Mouse (Mus musculus): Measurements from ENCODE around the gene Arhgap28. TPM values are rescaled to one million over a fixed set of nuclear protein-coding genes. Genes with fewer than 3 reads are reported as not detected.
"Not testable (repeated sequence)": the region's sequence is repeated elsewhere in the genome, so short reads cannot be mapped to it uniquely, and the experiment has no call there.

The Arhgap28 gene
- polyA plus RNA-seq, 1 experiment from 2014 or later, result 8.4 TPM

- H3K27ac ChIP-seq (replicated peaks; ENCODE audit: low read depth, low read length), result no peak overlapping the region
- no peak overlapping the region for H3K9ac ChIP-seq (replicated peaks; ENCODE audit: low read length)
- H3K27me3 ChIP-seq (ENCODE audit: control insufficient read depth, insufficient read depth, low read length), result no peaks in the 10 kb centered on the region
- no peak overlapping the region for H3K4me3 ChIP-seq (replicated peaks; ENCODE audit: low read depth, low read length)
- DNase-seq, result no peak
- WGBS, result 86% methylated on average over 9 of the region's 9 CpGs
- no peak for ATAC-seq (ENCODE audit: low FRiP score, low TSS enrichment)
- no peaks in the 10 kb centered on the region for H3K4me1 ChIP-seq (ENCODE audit: control insufficient read depth, insufficient read depth, low read length)
- no peak overlapping the region for H3K4me2 ChIP-seq (ENCODE audit: low read length)
- no peaks in the 10 kb centered on the region for H3K36me3 ChIP-seq (ENCODE audit: control insufficient read depth, insufficient read depth, low read length)
- no peaks in the 10 kb centered on the region for H3K9me3 ChIP-seq (ENCODE audit: control insufficient read depth, low read length)
Measured at GRCm38 (mm10) chr17:67866026-67866425, 137.9 kb downstream of the Arhgap28 start.

- H3K4me2 ChIP-seq (ENCODE audit: low read length), result no peak overlapping the region
- no peaks in the 10 kb centered on the region for H3K4me1 ChIP-seq (ENCODE audit: control insufficient read depth, insufficient read depth, low read length)
- no peaks in the 10 kb centered on the region for H3K9me3 ChIP-seq (ENCODE audit: control insufficient read depth, low read length)
- H3K36me3 ChIP-seq (ENCODE audit: control insufficient read depth, insufficient read depth, low read length), result no peaks in the 10 kb centered on the region
- no peak for ATAC-seq (ENCODE audit: low FRiP score, low TSS enrichment)
- 89% methylated on average over 3 of the region's 3 CpGs for WGBS
- no peak for DNase-seq
- H3K27ac ChIP-seq (replicated peaks; ENCODE audit: low read depth, low read length), result no peak overlapping the region
- H3K27me3 ChIP-seq (ENCODE audit: control insufficient read depth, insufficient read depth, low read length), result no peaks in the 10 kb centered on the region
- H3K9ac ChIP-seq (replicated peaks; ENCODE audit: low read length), result no peak overlapping the region
- H3K4me3 ChIP-seq (replicated peaks; ENCODE audit: low read depth, low read length), result no peak overlapping the region
Measured at GRCm38 (mm10) chr17:67864912-67865311, 139.0 kb downstream of the Arhgap28 start.

GRCm38 (mm10) chr17:67864363-67864762 is 139.6 kb downstream of the Arhgap28 start:
- H3K27ac ChIP-seq (replicated peaks; ENCODE audit: low read depth, low read length), result no peak overlapping the region
- WGBS, result 92% methylated on average over 10 of the region's 10 CpGs
- no peaks in the 10 kb centered on the region for H3K27me3 ChIP-seq (ENCODE audit: control insufficient read depth, insufficient read depth, low read length)
- H3K9me3 ChIP-seq (ENCODE audit: control insufficient read depth, low read length), result no peaks in the 10 kb centered on the region
- H3K4me2 ChIP-seq (ENCODE audit: low read length), result no peak overlapping the region
- no peaks in the 10 kb centered on the region for H3K4me1 ChIP-seq (ENCODE audit: control insufficient read depth, insufficient read depth, low read length)
- H3K36me3 ChIP-seq (ENCODE audit: control insufficient read depth, insufficient read depth, low read length), result no peaks in the 10 kb centered on the region
- H3K4me3 ChIP-seq (replicated peaks; ENCODE audit: low read depth, low read length), result no peak overlapping the region
- no peak overlapping the region for H3K9ac ChIP-seq (replicated peaks; ENCODE audit: low read length)
- DNase-seq (no peak), ATAC-seq (ENCODE audit: low FRiP score, low TSS enrichment) (no peak)

GRCm38 (mm10) chr17:67861744-67862535 is 142.0 kb downstream of the Arhgap28 start:
- H3K9ac ChIP-seq (replicated peaks; ENCODE audit: low read length), result no peak overlapping the region
- H3K27me3 ChIP-seq (ENCODE audit: control insufficient read depth, insufficient read depth, low read length), result no peaks in the 10 kb centered on the region
- H3K9me3 ChIP-seq (ENCODE audit: control insufficient read depth, low read length), result no peaks in the 10 kb centered on the region
- peak; percentile 62; the same call in 1 of the 2 replicates for ATAC-seq (ENCODE audit: low FRiP score, low TSS enrichment)
- H3K4me3 ChIP-seq (replicated peaks; ENCODE audit: low read depth, low read length), result no peak overlapping the region
- no peak overlapping the region for H3K27ac ChIP-seq (replicated peaks; ENCODE audit: low read depth, low read length)
- H3K4me1 ChIP-seq (ENCODE audit: control insufficient read depth, insufficient read depth, low read length), result no peaks in the 10 kb centered on the region
- WGBS, result 81% methylated on average over 16 of the region's 16 CpGs
- H3K36me3 ChIP-seq (ENCODE audit: control insufficient read depth, insufficient read depth, low read length), result no peaks in the 10 kb centered on the region
- peak; percentile 88 for DNase-seq
- H3K4me2 ChIP-seq (ENCODE audit: low read length), result no peak overlapping the region

GRCm38 (mm10) chr17:67861080-67861630 is 142.8 kb downstream of the Arhgap28 start:
- H3K27ac ChIP-seq (replicated peaks; ENCODE audit: low read depth, low read length), result no peak overlapping the region
- peak; percentile 15 for DNase-seq

GRCm38 (mm10) chr17:67841494-67841893 is 162.4 kb downstream of the Arhgap28 start:
- not testable (repeated sequence) for H3K9ac ChIP-seq (replicated peaks; ENCODE audit: low read length); H3K4me2 ChIP-seq (ENCODE audit: low read length); H3K4me3 ChIP-seq (replicated peaks; ENCODE audit: low read depth, low read length); H3K27ac ChIP-seq (replicated peaks; ENCODE audit: low read depth, low read length); H3K4me1 ChIP-seq (ENCODE audit: control insufficient read depth, insufficient read depth, low read length); DNase-seq; H3K27me3 ChIP-seq (ENCODE audit: control insufficient read depth, insufficient read depth, low read length); H3K9me3 ChIP-seq (ENCODE audit: control insufficient read depth, low read length); ATAC-seq (ENCODE audit: low FRiP score, low TSS enrichment); H3K36me3 ChIP-seq (ENCODE audit: control insufficient read depth, insufficient read depth, low read length)
- 100% methylated on average over 2 of the region's 2 CpGs for WGBS

More at GRCm38 (mm10) chr17:67861080-67861630, 142.8 kb downstream of the Arhgap28 start:
- ATAC-seq (ENCODE audit: low FRiP score, low TSS enrichment), result no peak
- Histone ChIP-seq H3K9ac (replicated peaks; ENCODE audit: low read length) (no peak overlapping the region), H3K4me3 (replicated peaks; ENCODE audit: low read depth, low read length) (no peak overlapping the region), H3K27me3 (ENCODE audit: control insufficient read depth, insufficient read depth, low read length) (no peaks in the 10 kb centered on the region), H3K4me1 (ENCODE audit: control insufficient read depth, insufficient read depth, low read length) (no peaks in the 10 kb centered on the region), H3K4me2 (ENCODE audit: low read length) (no peak overlapping the region), H3K9me3 (ENCODE audit: control insufficient read depth, low read length) (no peaks in the 10 kb centered on the region), H3K36me3 (ENCODE audit: control insufficient read depth, insufficient read depth, low read length) (no peaks in the 10 kb centered on the region)
- 82% methylated on average over 10 of the region's 10 CpGs for WGBS

GRCm38 (mm10) chr17:67838948-67839347 is 165.0 kb downstream of the Arhgap28 start:
- Histone ChIP-seq H3K27ac (replicated peaks; ENCODE audit: low read depth, low read length) (no peak overlapping the region), H3K9me3 (ENCODE audit: control insufficient read depth, low read length) (no peaks in the 10 kb centered on the region), H3K27me3 (ENCODE audit: control insufficient read depth, insufficient read depth, low read length) (no peaks in the 10 kb centered on the region), H3K9ac (replicated peaks; ENCODE audit: low read length) (no peak overlapping the region), H3K4me2 (ENCODE audit: low read length) (no peak overlapping the region), H3K36me3 (ENCODE audit: control insufficient read depth, insufficient read depth, low read length) (no peaks in the 10 kb centered on the region), H3K4me3 (replicated peaks; ENCODE audit: low read depth, low read length) (no peak overlapping the region), H3K4me1 (ENCODE audit: control insufficient read depth, insufficient read depth, low read length) (no peaks in the 10 kb centered on the region)
- WGBS, result 89% methylated on average over 13 of the region's 13 CpGs
- no peak for DNase-seq
- ATAC-seq (ENCODE audit: low FRiP score, low TSS enrichment), result no peak

GRCm38 (mm10) chr17:67837351-67838090 is 166.4 kb downstream of the Arhgap28 start:
- Histone ChIP-seq H3K4me3 (replicated peaks; ENCODE audit: low read depth, low read length) (no peak overlapping the region), H3K27ac (replicated peaks; ENCODE audit: low read depth, low read length) (no peak overlapping the region), H3K4me1 (ENCODE audit: control insufficient read depth, insufficient read depth, low read length) (no peaks in the 10 kb centered on the region), H3K27me3 (ENCODE audit: control insufficient read depth, insufficient read depth, low read length) (no peaks in the 10 kb centered on the region), H3K9ac (replicated peaks; ENCODE audit: low read length) (no peak overlapping the region), H3K9me3 (ENCODE audit: control insufficient read depth, low read length) (no peaks in the 10 kb centered on the region), H3K36me3 (ENCODE audit: control insufficient read depth, insufficient read depth, low read length) (no peaks in the 10 kb centered on the region), H3K4me2 (ENCODE audit: low read length) (no peak overlapping the region)
- 56% methylated on average over 17 of the region's 17 CpGs for WGBS
- ATAC-seq (ENCODE audit: low FRiP score, low TSS enrichment), result peak; percentile 64
- peak; percentile 92 for DNase-seq

All from midbrain, embryonic 14.5 days (tissue).